Mouse (Mus musculus) gastrocnemius, postnatal 14 days (tissue): Measurements from ENCODE around the gene Olfml1. TPM values are rescaled to one million over a fixed set of nuclear protein-coding genes. Genes with fewer than 3 reads are reported as not detected.

Experiments
- DNase-seq: peaks from one replicate; pipeline ENCODE4 v3.0.0; 2021; ENCODE audit warnings: mixed read lengths
- intact Hi-C: fragments of 180-260 bp; cut with DNase I; formaldehyde crosslinking; loops from one replicate; pipeline ENCODE4 v1.15.1; 2025; ENCODE audit warnings: low total_unique reads
- long read RNA-seq, 2 experiments: library from polyadenylated mRNA; stranded (forward); transcript quantifications; one replicate each; pipeline ENCODE4 v2.0.0; 2021
- total RNA-seq, 2 experiments: library from RNA; stranded (reverse); gene quantifications; 2 replicates each; pipeline ENCODE4 v1.2.3; 2021

The Olfml1 gene
- 1 to 10 TPM; 5.9 to 7.0 TPM for total RNA-seq
- long read RNA-seq, experiment 1, partial matches to known transcripts, result 0 of 4 reads
- long read RNA-seq, experiment 1, other reads (novel, unspliced or antisense), result 0 of 4 reads
- long read RNA-seq, experiment 2, partial matches to known transcripts, result 0 of 5 reads
- long read RNA-seq, experiment 2, other reads (novel, unspliced or antisense), result 2 of 5 reads

- intact Hi-C loops, result no loop called here
- DNase-seq, result peak; percentile 38
These were observed at the start of gene Olfml1 for GRCm38 (mm10) chr7:107567261-107567671. Olfml1 (plus strand) TSS chr7:107567446.

GRCm38 (mm10) chr7:107519256-107520025 is 47.8 kb upstream of the Olfml1 start:
- intact Hi-C loops, result no loop called here
- DNase-seq, result no peak

GRCm38 (mm10) chr7:107521411-107521810 is 45.8 kb upstream of the Olfml1 start:
- intact Hi-C loops, result no loop called here
- no peak for DNase-seq

- peak; percentile 17 for DNase-seq
- intact Hi-C loops, result no loop called here
These were observed 40.9 kb upstream of the Olfml1 start for GRCm38 (mm10) chr7:107526299-107526698.

DNA sequence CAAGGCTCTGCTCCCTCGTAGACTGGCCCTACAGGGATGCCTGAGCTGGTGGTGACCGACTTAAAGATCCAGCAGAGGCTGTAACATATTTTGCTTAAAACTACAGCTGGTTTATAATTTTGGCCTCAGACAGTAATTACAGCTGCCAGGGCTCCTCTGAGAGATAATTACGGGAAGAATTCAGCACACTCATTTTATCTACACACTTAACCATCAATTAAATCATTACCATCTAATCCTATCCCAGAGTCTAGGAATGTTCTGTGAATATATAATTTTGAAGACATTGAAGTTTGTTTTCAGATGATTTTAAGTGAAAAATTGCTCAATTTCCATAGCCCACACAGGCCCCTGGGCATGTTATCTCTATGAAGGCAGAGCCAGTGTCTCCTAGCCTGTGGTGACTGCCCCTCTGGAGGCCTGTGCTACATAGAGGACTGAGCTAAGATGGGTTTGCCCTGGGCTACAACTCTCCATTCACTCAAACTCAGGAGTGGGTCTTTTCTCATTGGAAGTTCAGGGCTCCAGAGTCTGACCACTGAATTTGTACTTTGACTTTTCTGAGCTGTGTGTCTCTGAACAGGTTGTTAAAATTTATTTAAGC is 39.0 kb upstream of the Olfml1 start:
- DNase-seq, result no peak
- intact Hi-C loops, result no loop called here

GRCm38 (mm10) chr7:107529364-107529763 is 37.9 kb upstream of the Olfml1 start:
- DNase-seq, result no peak
- intact Hi-C loops, result no loop called here

DNA sequence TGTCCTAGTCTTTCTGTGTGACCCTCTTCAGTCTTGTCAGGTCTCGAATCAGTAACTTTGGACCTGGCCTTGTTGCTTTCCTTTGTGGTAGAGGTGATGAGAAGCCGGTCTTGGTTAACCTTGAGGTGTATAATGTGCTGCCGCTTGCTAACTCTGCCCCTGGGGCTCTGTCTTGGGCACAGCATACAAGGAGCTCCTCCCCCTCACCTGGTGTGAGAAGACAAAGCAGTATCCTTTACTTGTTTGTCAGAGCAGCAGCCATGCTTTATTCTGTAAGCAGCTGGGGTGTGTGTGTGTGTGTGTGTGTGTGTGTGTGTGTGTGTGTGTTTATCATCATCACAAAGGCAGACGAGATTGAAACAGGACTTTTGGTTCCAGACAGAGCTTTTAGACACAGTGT is 31.9 kb upstream of the Olfml1 start:
- no peak for DNase-seq
- intact Hi-C loops, result no loop called here

DNA sequence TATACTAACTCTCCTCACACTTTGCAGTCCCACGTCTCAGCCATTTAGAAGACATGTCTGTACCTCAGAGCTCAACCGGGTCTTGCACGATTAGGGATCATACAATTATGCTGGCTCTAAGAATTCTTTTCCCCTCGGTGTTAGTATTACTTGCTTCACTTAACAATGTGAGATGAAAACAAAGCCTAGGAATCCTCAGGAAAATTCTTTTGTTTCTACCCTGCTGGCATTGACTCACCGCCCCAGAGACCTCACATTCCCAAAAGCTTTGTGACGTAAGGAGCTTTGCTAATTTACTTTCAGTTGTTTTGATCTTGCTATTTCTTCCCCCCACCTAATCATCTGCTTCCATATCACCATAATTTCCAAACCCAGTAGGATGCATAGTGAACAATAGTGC is 30.7 kb upstream of the Olfml1 start:
- DNase-seq, result no peak
- intact Hi-C loops, result no loop called here

DNA sequence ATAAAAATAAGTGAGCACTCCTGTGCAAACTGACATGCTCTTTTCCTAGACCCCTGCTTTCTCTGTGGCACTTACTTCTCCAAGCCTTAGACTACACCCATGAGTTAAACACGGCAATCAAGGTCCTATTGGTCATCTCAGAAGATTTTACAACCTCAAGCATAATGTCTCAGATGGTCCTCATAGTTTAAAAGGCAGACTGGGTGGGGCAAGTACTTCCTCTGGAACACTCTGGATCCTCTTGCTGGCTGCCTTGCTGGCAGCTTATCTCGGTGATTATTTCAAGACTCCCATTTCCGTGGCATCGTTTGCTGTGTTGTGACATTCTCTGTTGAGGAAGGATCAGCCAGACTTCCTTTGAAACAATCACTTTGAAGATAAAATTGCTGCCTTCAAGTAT is 27.2 kb upstream of the Olfml1 start:
- intact Hi-C loops, result no loop called here
- no peak for DNase-seq

DNA sequence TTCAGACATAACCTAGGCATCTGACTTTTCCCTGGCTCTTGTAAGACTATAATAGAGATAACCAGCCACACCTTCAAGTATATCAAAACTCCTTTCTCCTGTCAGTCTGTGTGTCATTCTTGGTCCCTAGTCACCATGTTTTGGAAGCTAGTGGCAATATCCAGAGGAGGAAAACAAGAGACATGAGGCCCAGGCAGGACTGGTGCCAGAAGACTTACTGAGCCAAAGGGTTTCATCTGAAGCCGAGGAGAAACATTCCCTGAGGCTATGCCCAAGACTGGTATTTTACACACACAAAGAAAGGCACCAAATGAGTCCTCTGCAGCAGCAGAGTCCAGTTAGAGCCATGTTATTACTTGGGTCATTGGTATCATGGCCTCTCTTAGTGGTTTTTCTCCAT is 22.2 kb upstream of the Olfml1 start:
- intact Hi-C loops, result no loop called here
- DNase-seq, result peak; percentile 15

DNA sequence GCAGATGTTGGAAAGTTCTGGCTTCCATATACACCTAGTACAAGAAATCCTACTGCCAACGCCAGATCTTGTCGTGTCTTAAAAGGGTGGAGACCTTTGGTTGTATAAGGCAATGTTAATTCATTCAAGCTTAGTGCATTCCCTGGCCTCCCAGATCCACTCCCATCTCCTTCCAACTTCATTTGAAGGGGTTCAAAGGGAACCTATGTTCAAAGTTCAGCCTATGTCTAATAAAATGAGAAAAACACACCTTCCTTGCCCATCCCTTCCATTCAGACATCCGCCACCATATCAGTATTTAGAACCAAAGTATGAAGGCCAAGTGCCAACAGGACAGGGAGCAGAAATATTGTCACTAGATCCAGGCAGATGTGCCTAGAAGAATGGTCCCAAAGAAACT is 19.4 kb upstream of the Olfml1 start:
- no peak for DNase-seq
- intact Hi-C loops, result no loop called here

- no peak for DNase-seq
- intact Hi-C loops, result no loop called here
These were observed 13.8 kb upstream of the Olfml1 start for GRCm38 (mm10) chr7:107553461-107553860.

DNA sequence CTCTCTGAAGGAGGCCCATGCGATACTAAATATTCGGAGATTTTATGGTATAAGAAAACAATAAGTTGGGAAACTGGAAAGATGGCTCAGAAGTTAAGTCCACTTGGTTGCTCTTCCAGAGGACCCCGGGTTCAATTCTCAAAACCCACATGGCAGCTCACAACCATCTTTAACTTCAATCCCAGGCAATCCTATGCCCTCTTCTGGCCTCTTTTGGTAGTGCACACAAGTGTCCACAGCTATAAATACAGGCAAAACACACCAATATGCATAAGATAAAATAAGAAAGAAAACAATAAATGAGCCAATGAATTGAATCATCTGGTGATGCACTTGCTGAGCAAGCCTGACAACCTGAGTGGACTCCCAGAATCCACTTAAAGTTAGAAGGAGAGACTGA is 11.3 kb upstream of the Olfml1 start:
- intact Hi-C loops, result no loop called here
- no peak for DNase-seq

DNA sequence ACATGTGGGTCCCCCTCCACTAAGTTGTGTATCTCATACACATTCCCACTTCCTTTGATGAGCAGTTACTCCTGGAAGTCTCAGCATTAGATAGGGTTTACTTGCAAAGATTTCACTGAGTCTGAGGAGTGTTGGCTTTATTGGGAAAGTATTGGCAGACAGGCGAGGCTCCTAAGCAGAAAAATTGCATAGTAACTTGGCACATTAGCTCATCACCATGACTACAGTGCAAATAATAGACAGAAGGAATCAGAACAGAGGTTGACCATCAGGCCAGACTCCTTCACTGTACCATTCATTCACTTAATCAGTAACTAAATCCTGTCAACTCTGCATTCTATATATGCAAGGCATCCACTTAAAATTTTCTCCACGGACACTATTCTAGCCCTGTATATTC is 6.6 kb upstream of the Olfml1 start:
- intact Hi-C loops, result no loop called here
- DNase-seq, result no peak

- no peak for DNase-seq
- intact Hi-C loops, result no loop called here
These were observed 5.7 kb upstream of the Olfml1 start for GRCm38 (mm10) chr7:107561584-107561983.

DNA sequence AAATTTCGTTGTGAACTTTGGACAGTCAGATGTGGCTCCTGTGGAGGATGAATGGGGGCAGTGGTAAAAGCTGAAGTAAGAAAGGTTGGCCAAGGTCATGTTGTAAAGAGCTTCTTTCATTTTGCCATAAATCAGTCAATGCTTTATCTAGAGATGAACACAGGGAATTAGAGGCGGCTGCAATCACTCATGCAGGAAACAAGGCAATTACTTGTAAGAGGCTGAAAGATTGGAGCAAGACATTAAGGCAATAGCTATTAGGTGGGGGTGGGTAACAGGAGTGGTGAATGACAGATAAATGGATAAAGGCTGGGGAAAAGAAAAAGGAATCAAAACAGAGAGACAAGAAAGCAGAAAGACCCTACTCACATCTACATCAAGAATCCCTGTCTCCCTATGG is 3.5 kb upstream of the Olfml1 start:
- intact Hi-C loops, result no loop called here
- DNase-seq, result no peak

GRCm38 (mm10) chr7:107567674-107568073 is 428 bp downstream of the Olfml1 start:
- DNase-seq, result peak; percentile 4

DNA sequence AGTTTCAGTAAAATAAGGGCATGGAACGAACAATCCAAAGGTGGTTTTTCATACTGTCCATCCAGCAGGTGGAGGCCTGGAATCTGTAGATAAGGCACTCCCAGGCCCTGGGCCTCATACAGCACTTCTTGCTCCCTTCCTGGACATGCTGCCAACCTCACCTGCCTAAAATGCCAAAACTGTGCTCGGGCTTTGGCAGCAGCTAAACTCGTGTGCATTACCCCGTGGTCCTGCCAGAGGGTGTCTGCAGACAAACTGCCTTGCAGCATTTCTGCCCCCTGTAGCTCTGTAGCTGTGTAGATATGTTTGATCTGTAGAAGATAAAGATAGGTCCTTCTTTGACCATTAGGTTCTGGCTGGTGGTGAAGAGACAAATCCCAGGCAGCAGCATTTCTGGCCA is 1.7 kb downstream of the Olfml1 start:
- DNase-seq, result peak; percentile 7
- intact Hi-C loops, result no loop called here

More at GRCm38 (mm10) chr7:107567674-107568073, 428 bp downstream of the Olfml1 start:
- intact Hi-C loops, result no loop called here

GRCm38 (mm10) chr7:107573856-107574255 is 6.6 kb downstream of the Olfml1 start:
- DNase-seq, result no peak
- intact Hi-C loops, result no loop called here

- intact Hi-C loops, result no loop called here
- no peak for DNase-seq
These were observed 7.0 kb downstream of the Olfml1 start for GRCm38 (mm10) chr7:107574276-107574675.

DNA sequence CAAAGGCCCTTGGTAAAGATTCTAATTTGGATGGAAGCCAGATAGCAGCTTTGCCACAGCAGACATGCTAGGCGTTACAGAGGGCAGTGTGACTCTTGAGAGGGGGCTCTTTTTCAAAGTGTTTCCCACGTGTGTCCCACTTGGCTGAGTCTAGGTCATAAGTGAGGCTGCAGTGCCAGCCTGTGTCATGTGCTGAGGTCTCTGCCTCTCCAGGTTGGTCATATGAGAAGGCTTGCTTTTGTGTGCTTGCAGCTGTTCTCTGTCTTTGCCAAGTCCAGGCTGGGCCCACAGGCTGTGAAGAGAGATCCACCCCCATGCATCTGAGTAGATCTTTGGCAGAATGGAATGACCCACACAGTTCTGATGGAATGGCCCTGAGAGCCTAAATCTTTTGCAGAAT is 25.4 kb downstream of the Olfml1 start:
- intact Hi-C loops, result no loop called here
- peak; percentile 45 for DNase-seq
